Mouse (Mus musculus): ENCODE data around the gene Syt16. TPM values are rescaled to one million over a fixed set of nuclear protein-coding genes. Genes with fewer than 3 reads are reported as not detected.

Syt16 gene
- polyA plus RNA-seq, 1 experiment from 2014 or later: not detected

- no peaks in the 10 kb centered on the region for H3K36me3 ChIP-seq (replicated peaks; ENCODE audit: insufficient read depth, low read length)
- H3K9me3 ChIP-seq (ENCODE audit: low read length): no peaks in the 10 kb centered on the region
- H3K27me3 ChIP-seq (ENCODE audit: insufficient read depth, low read length): no peaks in the 10 kb centered on the region
- H3K27ac ChIP-seq (ENCODE audit: low read depth): no peak overlapping the region
- H3K9ac ChIP-seq (replicated peaks): no peak overlapping the region
- H3K4me1 ChIP-seq (ENCODE audit: insufficient read depth): no peaks in the 10 kb centered on the region
- no peak overlapping the region for H3K4me2 ChIP-seq (ENCODE audit: low read depth, low read length)
- ATAC-seq: no peak
- TF ChIP-seq CTCF (IDR thresholded peaks at IDR 0.05; ENCODE audit: low read depth) (no peak), EP300 (IDR thresholded peaks at IDR 0.05; ENCODE audit: low read depth) (no peak)
- 89% methylated on average over 1 of the region's 1 CpGs for WGBS (ENCODE audit: insufficient replicate concordance)
- no peak for DNase-seq
- no peak overlapping the region for H3K4me3 ChIP-seq (ENCODE audit: low read depth, low read length)
Measured at GRCm38 (mm10) chr12:74062547-74062946, 65.1 kb downstream of the Syt16 start.

GRCm38 (mm10) chr12:74068912-74069311 is 71.5 kb downstream of the Syt16 start:
- H3K4me2 ChIP-seq (ENCODE audit: low read depth, low read length): no peak overlapping the region
- H3K4me3 ChIP-seq (ENCODE audit: low read depth, low read length): no peak overlapping the region
- no peaks in the 10 kb centered on the region for H3K9me3 ChIP-seq (ENCODE audit: low read length)
- H3K27me3 ChIP-seq (ENCODE audit: insufficient read depth, low read length): no peaks in the 10 kb centered on the region
- DNase-seq: no peak
- H3K27ac ChIP-seq (ENCODE audit: low read depth): no peak overlapping the region
- no peak for TF ChIP-seq CTCF (IDR thresholded peaks at IDR 0.05; ENCODE audit: low read depth)
- TF ChIP-seq EP300 (IDR thresholded peaks at IDR 0.05; ENCODE audit: low read depth): no peak
- ATAC-seq: no peak
- WGBS (ENCODE audit: insufficient replicate concordance): 83% methylated on average over 1 of the region's 1 CpGs
- H3K9ac ChIP-seq (replicated peaks): no peak overlapping the region
- no peaks in the 10 kb centered on the region for H3K36me3 ChIP-seq (replicated peaks; ENCODE audit: insufficient read depth, low read length)
- no peaks in the 10 kb centered on the region for H3K4me1 ChIP-seq (ENCODE audit: insufficient read depth)

- Histone ChIP-seq H3K27ac (ENCODE audit: low read depth) (no peak overlapping the region), H3K9me3 (ENCODE audit: low read length) (no peaks in the 10 kb centered on the region), H3K9ac (replicated peaks) (no peak overlapping the region), H3K27me3 (ENCODE audit: insufficient read depth, low read length) (no peaks in the 10 kb centered on the region), H3K4me1 (ENCODE audit: insufficient read depth) (no peaks in the 10 kb centered on the region), H3K4me2 (ENCODE audit: low read depth, low read length) (no peak overlapping the region), H3K36me3 (replicated peaks; ENCODE audit: insufficient read depth, low read length) (no peaks in the 10 kb centered on the region), H3K4me3 (ENCODE audit: low read depth, low read length) (no peak overlapping the region)
- DNase-seq (no peak), ATAC-seq (peak; percentile 48; the same call in 1 of the 2 replicates)
- WGBS (ENCODE audit: insufficient replicate concordance): 65% methylated on average over 3 of the region's 3 CpGs
- TF ChIP-seq CTCF (IDR thresholded peaks at IDR 0.05; ENCODE audit: low read depth): no peak
- TF ChIP-seq EP300 (IDR thresholded peaks at IDR 0.05; ENCODE audit: low read depth): no peak
Measured at GRCm38 (mm10) chr12:74075590-74075989, 78.1 kb downstream of the Syt16 start.

- WGBS (ENCODE audit: insufficient replicate concordance): 60% methylated on average over 4 of the region's 4 CpGs
- Histone ChIP-seq H3K4me3 (ENCODE audit: low read depth, low read length) (no peak overlapping the region), H3K9me3 (ENCODE audit: low read length) (no peaks in the 10 kb centered on the region)
Measured at GRCm38 (mm10) chr12:74076091-74076490, 78.6 kb downstream of the Syt16 start.

GRCm38 (mm10) chr12:74081122-74081521 is 83.7 kb downstream of the Syt16 start:
- no peak for DNase-seq
- Histone ChIP-seq H3K4me3 (ENCODE audit: low read depth, low read length) (no peak overlapping the region), H3K27ac (ENCODE audit: low read depth) (no peak overlapping the region), H3K27me3 (ENCODE audit: insufficient read depth, low read length) (no peaks in the 10 kb centered on the region), H3K4me1 (ENCODE audit: insufficient read depth) (no peaks in the 10 kb centered on the region), H3K9ac (replicated peaks) (no peak overlapping the region), H3K36me3 (replicated peaks; ENCODE audit: insufficient read depth, low read length) (no peaks in the 10 kb centered on the region), H3K9me3 (ENCODE audit: low read length) (no peaks in the 10 kb centered on the region), H3K4me2 (ENCODE audit: low read depth, low read length) (no peak overlapping the region)
- TF ChIP-seq EP300 (IDR thresholded peaks at IDR 0.05; ENCODE audit: low read depth) (no peak), CTCF (IDR thresholded peaks at IDR 0.05; ENCODE audit: low read depth) (no peak)
- ATAC-seq: no peak
- 86% methylated on average over 3 of the region's 3 CpGs for WGBS (ENCODE audit: insufficient replicate concordance)

More at GRCm38 (mm10) chr12:74076091-74076490, 78.6 kb downstream of the Syt16 start:
- TF ChIP-seq CTCF (IDR thresholded peaks at IDR 0.05; ENCODE audit: low read depth) (no peak), EP300 (IDR thresholded peaks at IDR 0.05; ENCODE audit: low read depth) (no peak)
- no peak for ATAC-seq
- Histone ChIP-seq H3K4me1 (ENCODE audit: insufficient read depth) (no peaks in the 10 kb centered on the region), H3K36me3 (replicated peaks; ENCODE audit: insufficient read depth, low read length) (no peaks in the 10 kb centered on the region), H3K27me3 (ENCODE audit: insufficient read depth, low read length) (no peaks in the 10 kb centered on the region), H3K9ac (replicated peaks) (no peak overlapping the region), H3K27ac (ENCODE audit: low read depth) (no peak overlapping the region), H3K4me2 (ENCODE audit: low read depth, low read length) (no peak overlapping the region)
- DNase-seq: no peak

- H3K36me3 ChIP-seq (replicated peaks; ENCODE audit: insufficient read depth, low read length): no peaks in the 10 kb centered on the region
- ATAC-seq (no peak), DNase-seq (no peak)
- no peaks in the 10 kb centered on the region for H3K9me3 ChIP-seq (ENCODE audit: low read length)
- H3K4me2 ChIP-seq (ENCODE audit: low read depth, low read length): no peak overlapping the region
- 82% methylated on average over 5 of the region's 5 CpGs for WGBS (ENCODE audit: insufficient replicate concordance)
- H3K4me3 ChIP-seq (ENCODE audit: low read depth, low read length): no peak overlapping the region
- H3K4me1 ChIP-seq (ENCODE audit: insufficient read depth): no peaks in the 10 kb centered on the region
- H3K27me3 ChIP-seq (ENCODE audit: insufficient read depth, low read length): no peaks in the 10 kb centered on the region
- H3K9ac ChIP-seq (replicated peaks): no peak overlapping the region
- H3K27ac ChIP-seq (ENCODE audit: low read depth): no peak overlapping the region
- no peak for TF ChIP-seq CTCF (IDR thresholded peaks at IDR 0.05; ENCODE audit: low read depth)
- no peak for TF ChIP-seq EP300 (IDR thresholded peaks at IDR 0.05; ENCODE audit: low read depth)
Measured at GRCm38 (mm10) chr12:74084389-74084788, 86.9 kb downstream of the Syt16 start.

- DNase-seq (no peak), ATAC-seq (peak; percentile 45; the same call in 1 of the 2 replicates)
- no peaks in the 10 kb centered on the region for H3K9me3 ChIP-seq (ENCODE audit: low read length)
- H3K4me2 ChIP-seq (ENCODE audit: low read depth, low read length): no peak overlapping the region
- H3K27me3 ChIP-seq (ENCODE audit: insufficient read depth, low read length): no peaks in the 10 kb centered on the region
- H3K4me1 ChIP-seq (ENCODE audit: insufficient read depth): no peaks in the 10 kb centered on the region
- WGBS (ENCODE audit: insufficient replicate concordance): 55% methylated on average over 8 of the region's 8 CpGs
- H3K9ac ChIP-seq (replicated peaks): no peak overlapping the region
- no peak overlapping the region for H3K27ac ChIP-seq (ENCODE audit: low read depth)
- no peaks in the 10 kb centered on the region for H3K36me3 ChIP-seq (replicated peaks; ENCODE audit: insufficient read depth, low read length)
- TF ChIP-seq EP300 (IDR thresholded peaks at IDR 0.05; ENCODE audit: low read depth): no peak
- TF ChIP-seq CTCF (IDR thresholded peaks at IDR 0.05; ENCODE audit: low read depth): no peak
- H3K4me3 ChIP-seq (ENCODE audit: low read depth, low read length): no peak overlapping the region
Measured at GRCm38 (mm10) chr12:74087086-74087485, 89.6 kb downstream of the Syt16 start.

All from liver, postnatal 0 days (tissue).